Mouse (Mus musculus): Measurements from ENCODE around the gene Irs2. TPM values are rescaled to one million over a fixed set of nuclear protein-coding genes. Genes with fewer than 3 reads are reported as not detected.

The Irs2 gene
- polyA plus RNA-seq, 1 experiment: 2.8 TPM

DNA sequence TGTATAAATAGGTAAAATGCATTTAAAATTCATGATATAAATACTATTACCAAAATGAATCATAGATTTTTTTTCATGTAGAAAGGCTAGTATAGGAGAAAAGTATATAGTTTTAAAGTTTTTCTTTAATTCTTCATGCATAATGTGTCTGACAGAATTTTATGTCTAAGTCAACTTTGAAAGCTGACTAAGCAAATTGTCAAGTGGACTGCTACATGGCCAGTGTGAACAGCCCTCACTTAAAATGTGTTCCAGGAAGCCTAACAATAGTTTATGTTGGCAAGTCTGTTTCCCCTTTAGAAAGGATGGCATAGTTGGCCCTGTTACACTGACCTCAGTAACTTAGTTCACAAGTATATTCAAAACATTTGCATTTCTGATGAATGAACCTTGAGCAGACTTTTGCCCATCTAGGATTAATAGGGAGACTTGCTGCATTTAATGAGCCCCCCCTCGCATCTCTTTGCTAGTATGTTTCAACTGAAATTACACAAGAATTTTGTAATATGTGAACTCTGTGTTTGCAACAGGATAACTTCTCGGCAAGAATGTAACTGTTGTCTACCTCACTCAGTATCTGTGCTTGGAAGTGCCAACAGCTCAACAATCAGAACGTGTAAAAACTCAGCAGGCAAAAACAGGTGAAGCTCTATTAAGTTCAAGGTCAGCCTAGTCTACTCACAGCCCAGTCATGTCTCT lies 3.7 kb upstream of the Irs2 start:
- H3K27me3 ChIP-seq (ENCODE audit: control insufficient read depth): peaks cover 32% of the 10 kb centered on the region
- no peak for TF ChIP-seq TAL1 (IDR thresholded peaks at IDR 0.05; ENCODE audit: low read length)
- TF ChIP-seq GATA1 (IDR thresholded peaks at IDR 0.05; ENCODE audit: low read length): no peak
- peaks cover 7% of the 10 kb centered on the region for H3K36me3 ChIP-seq (ENCODE audit: control insufficient read depth)
- no peak overlapping the region for H3K4me3 ChIP-seq (replicated peaks)
- H3K4me1 ChIP-seq (ENCODE audit: control insufficient read depth): peaks cover 33% of the 10 kb centered on the region
- no peaks in the 10 kb centered on the region for H3K9me3 ChIP-seq (ENCODE audit: control insufficient read depth, low read length)

DNA sequence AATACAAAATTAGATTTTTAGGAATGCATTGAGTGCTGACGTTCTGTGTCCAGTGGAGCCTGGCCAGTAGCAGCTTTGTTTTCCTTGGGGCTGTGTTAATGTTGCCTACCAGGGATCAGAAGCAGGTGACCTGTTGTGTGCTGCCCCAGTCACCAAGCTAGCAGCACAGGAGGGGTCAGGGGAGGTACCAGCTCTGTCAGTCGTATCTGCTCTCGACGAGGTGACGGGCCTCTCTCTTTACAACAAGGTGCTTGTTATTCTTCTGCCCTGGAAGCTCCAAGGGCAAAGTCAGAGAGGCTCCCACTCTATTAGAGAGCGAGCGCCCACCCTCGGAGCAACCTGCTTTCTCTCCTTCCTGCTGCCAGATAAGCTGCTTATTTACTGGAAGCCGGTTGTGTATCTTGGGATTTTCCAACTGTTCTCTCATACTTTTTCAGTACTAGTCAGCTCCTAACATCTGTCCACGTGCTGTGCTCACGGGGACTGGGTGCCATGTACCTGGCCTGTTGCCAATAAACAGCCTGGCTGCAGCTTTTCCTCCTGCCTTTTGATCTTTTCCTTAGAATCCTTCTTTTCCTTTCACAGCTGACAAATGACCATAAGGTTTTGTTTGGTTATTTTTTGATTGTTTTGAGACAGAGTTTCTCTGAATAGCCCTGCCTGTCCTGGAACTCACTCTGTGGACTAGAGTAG lies 2.8 kb upstream of the Irs2 start:
- TF ChIP-seq TAL1 (IDR thresholded peaks at IDR 0.05; ENCODE audit: low read length): no peak
- TF ChIP-seq GATA1 (IDR thresholded peaks at IDR 0.05; ENCODE audit: low read length): no peak
- H3K36me3 ChIP-seq (ENCODE audit: control insufficient read depth): peaks cover 15% of the 10 kb centered on the region
- H3K4me1 ChIP-seq (ENCODE audit: control insufficient read depth): peaks cover 42% of the 10 kb centered on the region
- H3K4me3 ChIP-seq (replicated peaks): peak overlapping the region; percentile 89
- peaks cover 30% of the 10 kb centered on the region for H3K27me3 ChIP-seq (ENCODE audit: control insufficient read depth)
- no peaks in the 10 kb centered on the region for H3K9me3 ChIP-seq (ENCODE audit: control insufficient read depth, low read length)

DNA sequence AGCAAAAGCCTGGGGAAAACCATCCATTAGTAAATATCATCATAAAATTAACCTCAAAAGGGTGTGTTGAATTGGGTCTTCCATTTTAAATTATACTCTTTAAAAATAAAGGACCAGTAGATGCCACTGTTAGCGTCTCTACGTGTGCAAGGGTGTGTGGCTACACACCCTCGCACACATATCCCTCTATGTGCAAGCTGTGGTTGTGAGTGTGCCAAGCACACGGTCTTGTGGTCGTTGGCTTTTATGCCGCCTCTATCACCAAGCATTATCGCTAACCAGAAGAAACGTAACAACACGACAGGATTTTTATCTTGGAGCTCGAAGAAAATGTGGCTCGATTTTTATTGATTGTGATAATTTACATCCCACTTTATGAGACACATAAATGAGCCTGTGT lies 2.1 kb upstream of the Irs2 start:
- Histone ChIP-seq H3K4me1 (ENCODE audit: control insufficient read depth) (peaks cover 49% of the 10 kb centered on the region), H3K4me3 (replicated peaks) (peak overlapping the region; percentile 89), H3K36me3 (ENCODE audit: control insufficient read depth) (peaks cover 22% of the 10 kb centered on the region), H3K9me3 (ENCODE audit: control insufficient read depth, low read length) (no peaks in the 10 kb centered on the region), H3K27me3 (ENCODE audit: control insufficient read depth) (peaks cover 28% of the 10 kb centered on the region)
- TF ChIP-seq GATA1 (IDR thresholded peaks at IDR 0.05; ENCODE audit: low read length): no peak
- TF ChIP-seq TAL1 (IDR thresholded peaks at IDR 0.05; ENCODE audit: low read length): no peak

DNA sequence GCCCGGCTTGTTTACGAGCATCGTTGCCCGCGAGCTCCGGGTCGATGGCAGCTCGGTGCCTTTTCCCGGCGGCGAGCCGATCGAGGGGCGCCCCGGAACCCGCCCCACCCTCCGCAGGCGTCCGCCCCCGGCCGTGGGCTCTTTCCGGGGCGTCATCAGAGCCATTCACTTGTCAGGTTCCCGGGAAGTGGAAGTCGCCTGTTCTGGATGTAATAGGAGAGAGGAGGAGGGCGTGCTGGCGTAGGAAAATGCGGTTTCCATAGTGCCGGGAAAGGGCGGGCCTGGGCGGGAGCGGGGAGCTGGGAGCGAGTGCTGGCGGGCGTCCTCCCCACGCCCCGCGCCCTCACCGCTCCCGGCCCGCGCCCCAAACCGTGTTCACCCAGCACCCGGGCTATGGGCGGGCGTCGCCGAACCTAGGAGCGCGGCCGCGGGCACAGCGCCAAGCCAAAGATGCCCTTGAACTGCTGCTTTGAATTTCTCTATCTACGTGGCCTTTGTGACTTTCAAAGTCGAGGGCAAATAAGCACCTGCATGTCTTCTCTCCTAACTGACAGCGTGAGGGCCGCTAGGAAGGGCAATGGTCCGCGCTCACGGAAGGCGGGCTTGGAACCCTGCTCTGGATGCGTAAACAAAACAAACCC lies 1.3 kb upstream of the Irs2 start:
- H3K4me3 ChIP-seq (replicated peaks): peak overlapping the region; percentile 89
- H3K9me3 ChIP-seq (ENCODE audit: control insufficient read depth, low read length): no peaks in the 10 kb centered on the region
- peaks cover 28% of the 10 kb centered on the region for H3K27me3 ChIP-seq (ENCODE audit: control insufficient read depth)
- H3K4me1 ChIP-seq (ENCODE audit: control insufficient read depth): peaks cover 57% of the 10 kb centered on the region
- peaks cover 30% of the 10 kb centered on the region for H3K36me3 ChIP-seq (ENCODE audit: control insufficient read depth)
- TF ChIP-seq TAL1 (IDR thresholded peaks at IDR 0.05; ENCODE audit: low read length): no peak
- no peak for TF ChIP-seq GATA1 (IDR thresholded peaks at IDR 0.05; ENCODE audit: low read length)

DNA sequence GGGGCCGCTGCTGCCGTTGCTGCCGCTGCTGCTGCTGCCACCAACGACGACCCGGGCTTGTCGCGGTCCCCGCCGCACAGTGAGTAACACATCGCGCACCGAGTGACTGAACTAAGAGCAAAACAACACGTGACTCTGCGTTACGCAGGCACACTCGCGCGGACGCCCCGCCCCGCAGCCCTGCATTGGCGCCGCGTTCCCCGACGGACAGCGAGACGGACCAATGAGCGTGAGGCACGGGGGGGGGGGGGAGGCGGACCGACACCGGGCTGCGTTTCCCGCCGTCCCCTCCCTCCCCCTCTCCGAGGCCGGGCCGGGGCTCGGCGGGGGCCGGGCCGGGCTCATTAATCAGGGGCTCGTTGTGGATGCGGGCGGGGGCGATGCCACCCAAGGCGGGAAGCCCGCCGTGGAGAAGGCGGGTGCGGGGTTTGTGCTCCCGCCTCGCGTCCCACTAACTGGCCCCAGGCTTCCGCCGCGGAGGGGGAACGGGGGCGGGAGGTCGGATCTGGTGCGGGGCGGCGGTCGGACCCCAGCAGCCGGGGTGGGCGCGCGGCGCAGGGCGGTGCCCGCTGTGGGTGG lies 673 bp upstream of the Irs2 start:
- peaks cover 63% of the 10 kb centered on the region for H3K4me1 ChIP-seq (ENCODE audit: control insufficient read depth)
- H3K27me3 ChIP-seq (ENCODE audit: control insufficient read depth): peaks cover 28% of the 10 kb centered on the region
- no peaks in the 10 kb centered on the region for H3K9me3 ChIP-seq (ENCODE audit: control insufficient read depth, low read length)
- H3K4me3 ChIP-seq (replicated peaks): peak overlapping the region; percentile 89
- H3K36me3 ChIP-seq (ENCODE audit: control insufficient read depth): peaks cover 37% of the 10 kb centered on the region
- TF ChIP-seq GATA1 (IDR thresholded peaks at IDR 0.05; ENCODE audit: low read length): no peak
- TF ChIP-seq TAL1 (IDR thresholded peaks at IDR 0.05; ENCODE audit: low read length): no peak

DNA sequence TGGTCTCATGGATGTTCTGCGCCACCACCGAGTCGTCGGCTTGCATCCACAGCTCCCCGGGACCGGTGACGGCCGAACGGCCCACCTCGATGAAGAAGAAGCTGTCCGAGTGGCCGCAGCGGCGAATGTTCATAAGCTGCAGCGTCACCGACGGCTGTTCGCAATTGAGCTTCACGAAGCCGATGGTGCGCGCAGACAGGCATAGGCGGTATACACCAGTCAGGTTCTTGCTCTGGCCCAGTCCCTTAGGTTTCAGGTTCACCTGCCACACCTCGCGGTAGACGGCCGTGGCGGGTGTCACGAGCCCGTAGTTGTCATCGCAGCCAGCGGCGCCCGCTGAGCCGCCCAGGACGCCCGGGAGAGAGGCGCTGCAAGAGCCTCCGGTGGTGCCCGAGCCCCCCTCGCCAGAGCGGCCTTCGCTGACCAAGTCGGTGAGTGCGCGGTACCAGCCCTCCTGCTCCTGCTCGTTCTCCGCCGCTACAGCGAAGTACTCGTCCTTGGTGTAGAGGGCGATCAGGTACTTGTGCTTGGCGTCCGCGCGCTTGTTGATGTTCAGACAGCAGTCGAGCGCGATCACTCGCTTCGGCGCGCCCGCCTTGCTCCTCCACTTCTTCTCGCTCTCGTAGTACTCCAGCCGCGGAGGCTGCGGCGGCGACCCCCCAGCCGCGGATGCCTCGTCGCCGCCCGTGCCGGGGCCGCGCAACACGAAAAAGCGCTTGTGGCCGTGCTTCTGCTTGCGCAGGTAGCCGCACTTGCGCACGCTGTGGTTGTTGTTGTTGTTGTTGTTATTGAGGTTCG lies 478 bp downstream of the Irs2 start:
- Histone ChIP-seq H3K4me3 (replicated peaks) (peak overlapping the region; percentile 89), H3K9me3 (ENCODE audit: control insufficient read depth, low read length) (no peaks in the 10 kb centered on the region), H3K36me3 (ENCODE audit: control insufficient read depth) (peaks cover 48% of the 10 kb centered on the region), H3K4me1 (ENCODE audit: control insufficient read depth) (peaks cover 73% of the 10 kb centered on the region), H3K27me3 (ENCODE audit: control insufficient read depth) (peaks cover 22% of the 10 kb centered on the region)
- TF ChIP-seq TAL1 (IDR thresholded peaks at IDR 0.05; ENCODE audit: low read length) (no peak), GATA1 (IDR thresholded peaks at IDR 0.05; ENCODE audit: low read length) (no peak)

DNA sequence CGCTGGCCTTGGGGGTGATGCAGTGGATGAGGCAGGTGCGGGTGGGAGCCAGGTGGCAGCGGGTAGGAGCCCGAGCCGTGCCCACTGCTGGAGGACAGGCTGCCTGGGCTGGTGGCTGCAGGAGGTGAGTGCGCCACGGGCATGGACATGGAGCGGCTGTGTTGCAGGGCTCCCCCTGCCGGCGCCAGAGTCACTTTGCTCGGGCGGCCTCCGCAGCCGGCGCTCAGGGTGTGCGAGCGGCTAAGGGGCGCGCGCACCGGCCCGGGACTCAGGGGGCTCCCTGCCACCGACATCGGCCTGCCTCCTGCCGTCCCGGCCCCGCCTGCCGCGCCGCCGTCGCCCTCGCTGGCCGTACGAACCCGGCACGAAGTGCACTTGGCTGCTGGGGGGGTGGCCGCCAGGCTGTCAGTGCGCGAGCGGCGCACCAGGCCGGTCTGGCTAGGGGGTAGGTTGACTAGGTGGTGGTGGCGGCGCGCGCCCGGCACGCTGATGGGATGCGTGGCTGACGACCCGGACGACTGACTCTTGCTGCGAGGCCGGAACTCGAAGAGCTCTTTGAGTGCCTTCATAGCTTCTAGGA lies 1.2 kb downstream of the Irs2 start:
- Histone ChIP-seq H3K4me3 (replicated peaks) (peak overlapping the region; percentile 89), H3K36me3 (ENCODE audit: control insufficient read depth) (peaks cover 55% of the 10 kb centered on the region), H3K27me3 (ENCODE audit: control insufficient read depth) (peaks cover 20% of the 10 kb centered on the region), H3K4me1 (ENCODE audit: control insufficient read depth) (peaks cover 79% of the 10 kb centered on the region), H3K9me3 (ENCODE audit: control insufficient read depth, low read length) (no peaks in the 10 kb centered on the region)
- TF ChIP-seq TAL1 (IDR thresholded peaks at IDR 0.05; ENCODE audit: low read length): no peak

DNA sequence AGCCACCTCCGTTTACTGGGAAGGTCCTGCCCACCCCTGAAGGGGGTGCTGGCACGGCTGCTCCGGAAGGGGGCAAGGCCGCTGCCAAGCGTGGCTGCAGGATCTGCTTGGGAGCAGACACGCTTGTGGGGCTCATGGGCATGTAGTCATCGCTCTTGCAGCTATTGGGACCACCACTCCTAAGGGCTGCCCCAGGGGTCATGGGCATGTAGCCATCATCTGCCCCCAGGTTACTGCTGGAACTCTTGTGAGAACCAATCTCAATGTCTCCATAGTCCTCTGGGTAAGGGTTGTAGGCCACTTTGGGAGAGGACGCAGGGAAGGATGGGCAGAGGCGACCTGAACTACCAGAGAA lies 2.0 kb downstream of the Irs2 start:
- no peak for TF ChIP-seq TAL1 (IDR thresholded peaks at IDR 0.05; ENCODE audit: low read length)
- TF ChIP-seq GATA1 (IDR thresholded peaks at IDR 0.05; ENCODE audit: low read length): no peak
- Histone ChIP-seq H3K4me3 (replicated peaks) (peak overlapping the region; percentile 89), H3K9me3 (ENCODE audit: control insufficient read depth, low read length) (no peaks in the 10 kb centered on the region), H3K4me1 (ENCODE audit: control insufficient read depth) (peaks cover 86% of the 10 kb centered on the region), H3K36me3 (ENCODE audit: control insufficient read depth) (peaks cover 62% of the 10 kb centered on the region), H3K27me3 (ENCODE audit: control insufficient read depth) (peaks cover 15% of the 10 kb centered on the region)
